Mouse (Mus musculus) left cerebral cortex, postnatal 25 days (tissue): ENCODE data around the gene Arl2bp. TPM values are rescaled to one million over a fixed set of nuclear protein-coding genes. Genes with fewer than 3 reads are reported as not detected.

ENCODE experiments used
- DNase-seq, 2 experiments: peaks; one replicate each; pipeline ENCODE4 v3.0.0; 2022; ENCODE audit warnings: low spot score in 2 of 2, mixed read lengths in 1 of 2
- intact Hi-C: fragments of 180-260 bp; cut with DNase I; formaldehyde crosslinking; loops from one replicate; pipeline ENCODE4 v1.15.1; 2025
- total RNA-seq, 2 experiments: library from RNA; stranded (reverse); gene quantifications; 2 replicates each; pipeline ENCODE4 v1.2.3; 2021

Arl2bp gene
- total RNA-seq, 2 experiments from 2014 or later = 157 to 158 TPM

GRCm38 (mm10) chr8:94685953-94686352 lies 19.6 kb downstream of the Arl2bp start:
- DNase-seq = no peak
- intact Hi-C loops = no loop called here

GRCm38 (mm10) chr8:94694701-94695100 lies 28.3 kb downstream of the Arl2bp start:
- intact Hi-C loops = loop anchor here (2.0 kb wide), 1 partner anchor 162 kb away; the partner anchor contains the start of gene Cpne2
- DNase-seq = no peak

- intact Hi-C loops = loop anchor here (2.0 kb wide), 1 partner anchor 163 kb away; the partner anchor contains the start of gene Cpne2
- no peak for DNase-seq
Measured at GRCm38 (mm10) chr8:94695341-94695993, 29.1 kb downstream of the Arl2bp start.

GRCm38 (mm10) chr8:94695994-94696384 lies 29.6 kb downstream of the Arl2bp start, which contains the start of gene Pllp:
TSS of gene Pllp (minus strand) at chr8:94696278.
- peak; percentile 31 to 54 for DNase-seq
- intact Hi-C loops = loop anchor here (2.0 kb wide), 1 partner anchor 163 kb away; the partner anchor contains the start of gene Cpne2

- DNase-seq = peak in 1 of 2 experiments; percentile 1
- intact Hi-C loops = no loop called here
Measured at GRCm38 (mm10) chr8:94696566-94696965, 30.2 kb downstream of the Arl2bp start.

- intact Hi-C loops = no loop called here
- DNase-seq = no peak
Measured at GRCm38 (mm10) chr8:94697956-94698355, 31.6 kb downstream of the Arl2bp start.

GRCm38 (mm10) chr8:94699366-94699765 lies 33.0 kb downstream of the Arl2bp start:
- peak in 1 of 2 experiments; percentile 74 for DNase-seq
- intact Hi-C loops = no loop called here

GRCm38 (mm10) chr8:94700421-94700935 lies 34.1 kb downstream of the Arl2bp start:
- intact Hi-C loops = loop anchor here (5.0 kb wide), 1 partner anchor 358 kb away; no protein-coding TSS in a partner anchor
- DNase-seq = no peak

- no peak for DNase-seq
- intact Hi-C loops = loop anchor here (2.0 to 5.0 kb wide), 4 partner anchors 99 to 360 kb away; no protein-coding TSS in a partner anchor
Measured at GRCm38 (mm10) chr8:94702156-94702555, 35.8 kb downstream of the Arl2bp start.

GRCm38 (mm10) chr8:94702844-94703813 lies 36.7 kb downstream of the Arl2bp start:
- DNase-seq = peak; percentile 81 to 88
- intact Hi-C loops = loop anchor here (2.0 to 5.0 kb wide), 4 partner anchors 100 to 361 kb away; no protein-coding TSS in a partner anchor

GRCm38 (mm10) chr8:94703972-94704668 lies 37.7 kb downstream of the Arl2bp start:
- intact Hi-C loops = loop anchor here (1.0 to 5.0 kb wide), 6 partner anchors 68 to 362 kb away; partner anchors contain the start of gene Cx3cl1
- DNase-seq = peak; percentile 99

GRCm38 (mm10) chr8:94704669-94704984 lies 38.2 kb downstream of the Arl2bp start:
- intact Hi-C loops = loop anchor here (1.0 to 5.0 kb wide), 3 partner anchors 68 to 362 kb away; partner anchors contain the start of gene Cx3cl1
- no peak for DNase-seq

- DNase-seq = no peak
Measured at GRCm38 (mm10) chr8:94705581-94706245, 39.3 kb downstream of the Arl2bp start.

GRCm38 (mm10) chr8:94706732-94707395 lies 40.5 kb downstream of the Arl2bp start:
- intact Hi-C loops = no loop called here
- no peak for DNase-seq

More at GRCm38 (mm10) chr8:94705581-94706245, 39.3 kb downstream of the Arl2bp start:
- intact Hi-C loops = no loop called here

GRCm38 (mm10) chr8:94710336-94710735 lies 43.9 kb downstream of the Arl2bp start:
- intact Hi-C loops = no loop called here
- no peak for DNase-seq

- intact Hi-C loops = no loop called here
- no peak for DNase-seq
Measured at GRCm38 (mm10) chr8:94711160-94711718, 44.8 kb downstream of the Arl2bp start.

GRCm38 (mm10) chr8:94714556-94714955 lies 48.2 kb downstream of the Arl2bp start:
- no peak for DNase-seq
- intact Hi-C loops = no loop called here

- intact Hi-C loops = no loop called here
Measured at GRCm38 (mm10) chr8:94715871-94716270, 49.5 kb downstream of the Arl2bp start.

More at GRCm38 (mm10) chr8:94715871-94716270, 49.5 kb downstream of the Arl2bp start:
- no peak for DNase-seq
